Mouse (Mus musculus): Measurements from ENCODE around the gene Gm13420.

DNA sequence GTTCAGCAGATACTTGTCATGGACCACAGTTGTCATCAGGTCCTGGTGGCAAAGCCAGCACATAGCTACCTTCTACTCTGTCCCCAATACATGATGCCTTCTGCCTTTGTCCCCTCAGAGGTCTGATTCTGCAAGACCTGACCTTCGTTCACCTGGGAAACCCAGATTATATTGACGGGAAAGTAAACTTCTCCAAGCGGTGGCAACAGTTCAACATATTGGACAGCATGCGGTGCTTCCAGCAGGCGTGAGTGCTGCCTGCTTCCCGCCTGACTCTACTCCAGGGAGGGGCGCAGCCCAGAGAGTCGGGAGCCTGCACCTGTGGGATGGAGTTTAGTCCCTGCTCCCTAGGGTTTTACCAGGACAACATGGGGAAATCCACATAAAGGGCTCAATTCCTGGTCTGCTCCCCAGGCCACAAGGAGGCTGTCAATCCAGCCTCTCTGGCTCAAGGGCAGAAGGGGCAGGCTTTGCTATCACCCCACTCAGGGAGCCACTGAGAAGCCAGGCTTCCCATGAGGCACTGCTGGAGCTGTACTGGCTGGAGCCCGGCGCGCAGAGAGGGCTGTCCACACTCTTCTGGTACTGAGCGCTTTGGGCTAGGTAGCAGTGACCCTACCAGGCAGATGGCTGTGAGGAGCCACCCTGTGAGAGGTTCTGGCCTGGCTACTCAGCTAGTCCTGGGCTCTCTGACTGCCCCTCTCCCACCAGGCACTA is 14.1 kb downstream of the Gm13420 start:
- TF ChIP-seq CTCF (conservative IDR thresholded peaks at IDR 0.05; ENCODE audit: low read length) (no peak), NANOG (IDR thresholded peaks at IDR 0.05; ENCODE audit: borderline replicate concordance, low read length) (no peak)

Data from E14TG2a.4 (cell line).